Mouse (Mus musculus) limb, embryonic 10.5 days (tissue): ENCODE measurements around the gene Actn1. TPM values are rescaled to one million over a fixed set of nuclear protein-coding genes. Genes with fewer than 3 reads are reported as not detected.
A peak's percentile ranks its signal among the peaks of the same experiment; 100 is the strongest.

ENCODE experiments used
- DNase-seq: peaks from one replicate; pipeline ENCODE4 v3.0.0-alpha.2; 2017; ENCODE audit warnings: low spot score
- H3K27ac ChIP-seq: fragments of 300-500 bp; sonication (generic); 2 replicates; pipeline ENCODE4 v1.5.1; 2016; ENCODE audit warnings: mild to moderate bottlenecking
- H3K27me3 ChIP-seq: fragments of 300-500 bp; sonication (generic); 2 replicates; pipeline ENCODE4 v1.6.1; 2016; ENCODE audit warnings: low read depth, mild to moderate bottlenecking; ENCODE audit not compliant: poor library complexity, severe bottlenecking
- H3K36me3 ChIP-seq: fragments of 300-500 bp; sonication (generic); 2 replicates; pipeline ENCODE4 v1.6.1; 2016; ENCODE audit warnings: mild to moderate bottlenecking, moderate library complexity
- H3K4me1 ChIP-seq: fragments of 300-500 bp; sonication (generic); 2 replicates; pipeline ENCODE4 v1.6.1; 2016
- H3K4me3 ChIP-seq: fragments of 300-500 bp; sonication (generic); 2 replicates; pipeline ENCODE4 v1.5.1; 2016; ENCODE audit warnings: mild to moderate bottlenecking, moderate library complexity
- H3K9me3 ChIP-seq: fragments of 300-500 bp; sonication (generic); replicated peaks from 2 replicates; pipeline ENCODE4 v1.6.1; 2016; ENCODE audit warnings: mild to moderate bottlenecking
- WGBS: fragments of 180-500 bp; shearing (Covaris S2); methylation state at CpG from one replicate; pipeline ENCODE4 v1.1.7; 2016; 5-methylcytosine and 5-hydroxymethylcytosine counted together
- polyA plus RNA-seq: library from polyadenylated mRNA; unstranded; fragments of >200 nt; fragmentation: Nextera tagmentation; extraction: Ambion mirVana; gene quantifications from 2 replicates; pipeline ENCODE4 v1.2.1, GENCODE M21; 2016

Gene Actn1
- polyA plus RNA-seq, 1 experiment from 2014 or later = 48.6 TPM

- Histone ChIP-seq H3K4me1 (peaks cover 14% of the 10 kb centered on the region; the same call in 1 of the 2 replicates), H3K36me3 (peaks cover 100% of the 10 kb centered on the region), H3K9me3 (no peaks in the 10 kb centered on the region), H3K27me3 (no peaks in the 10 kb centered on the region), H3K4me3 (no peak overlapping the region), H3K27ac (no peak overlapping the region)
- whole genome bisulfite sequencing = 76% methylated on average over 5 of the region's 5 CpGs
- no peak for DNase-seq
These were observed 68.4 kb downstream of the Actn1 start for GRCm38 (mm10) chr12:80191806-80192205.

- Histone ChIP-seq H3K9me3 (no peaks in the 10 kb centered on the region), H3K4me3 (no peak overlapping the region), H3K4me1 (peaks cover 14% of the 10 kb centered on the region; the same call in 1 of the 2 replicates), H3K36me3 (peaks cover 100% of the 10 kb centered on the region), H3K27me3 (no peaks in the 10 kb centered on the region), H3K27ac (no peak overlapping the region)
- 74% methylated on average over 6 of the region's 6 CpGs for WGBS
- DNase-seq = no peak
These were observed 68.8 kb downstream of the Actn1 start for GRCm38 (mm10) chr12:80191371-80191770.

- no peak overlapping the region for H3K4me3 ChIP-seq
- H3K27ac ChIP-seq = no peak overlapping the region
- H3K36me3 ChIP-seq = peaks cover 100% of the 10 kb centered on the region
- DNase-seq = no peak
- H3K4me1 ChIP-seq = peaks cover 14% of the 10 kb centered on the region; the same call in 1 of the 2 replicates
- no peaks in the 10 kb centered on the region for H3K27me3 ChIP-seq
- 90% methylated on average over 10 of the region's 10 CpGs for WGBS
- no peaks in the 10 kb centered on the region for H3K9me3 ChIP-seq
These were observed 69.3 kb downstream of the Actn1 start for GRCm38 (mm10) chr12:80190915-80191314.

GRCm38 (mm10) chr12:80184041-80184440 is 76.1 kb downstream of the Actn1 start:
- Histone ChIP-seq H3K9me3 (no peaks in the 10 kb centered on the region), H3K4me1 (no peaks in the 10 kb centered on the region), H3K27ac (no peak overlapping the region), H3K27me3 (no peaks in the 10 kb centered on the region), H3K4me3 (no peak overlapping the region), H3K36me3 (peaks cover 95% of the 10 kb centered on the region)
- WGBS = 94% methylated on average over 5 of the region's 5 CpGs
- DNase-seq = no peak

GRCm38 (mm10) chr12:80181831-80182230 is 78.3 kb downstream of the Actn1 start:
- Histone ChIP-seq H3K27me3 (no peaks in the 10 kb centered on the region), H3K9me3 (no peaks in the 10 kb centered on the region), H3K27ac (no peak overlapping the region), H3K4me1 (no peaks in the 10 kb centered on the region), H3K4me3 (no peak overlapping the region), H3K36me3 (peaks cover 95% of the 10 kb centered on the region)
- WGBS = 89% methylated on average over 2 of the region's 2 CpGs
- DNase-seq = no peak

GRCm38 (mm10) chr12:80178035-80178434 is 82.1 kb downstream of the Actn1 start:
- Histone ChIP-seq H3K27me3 (no peaks in the 10 kb centered on the region), H3K4me3 (no peak overlapping the region), H3K36me3 (peaks cover 97% of the 10 kb centered on the region), H3K9me3 (no peaks in the 10 kb centered on the region), H3K4me1 (no peaks in the 10 kb centered on the region), H3K27ac (no peak overlapping the region)
- 88% methylated on average over 10 of the region's 10 CpGs for WGBS
- DNase-seq = no peak

- DNase-seq = no peak
- no peaks in the 10 kb centered on the region for H3K9me3 ChIP-seq
- no peaks in the 10 kb centered on the region for H3K27me3 ChIP-seq
- H3K36me3 ChIP-seq = peaks cover 80% of the 10 kb centered on the region
- peak overlapping the region; percentile 69 for H3K4me3 ChIP-seq
- H3K27ac ChIP-seq = peak overlapping the region; percentile 50; the same call in 1 of the 2 replicates
- 67% methylated on average over 12 of the region's 12 CpGs for WGBS
- peaks cover 3% of the 10 kb centered on the region; the same call in 1 of the 2 replicates for H3K4me1 ChIP-seq
These were observed 91.4 kb downstream of the Actn1 start for GRCm38 (mm10) chr12:80168736-80169135.

- Histone ChIP-seq H3K4me3 (peak overlapping the region; percentile 69), H3K27ac (peak overlapping the region; percentile 89), H3K4me1 (peaks cover 3% of the 10 kb centered on the region; the same call in 1 of the 2 replicates), H3K9me3 (no peaks in the 10 kb centered on the region), H3K36me3 (peaks cover 75% of the 10 kb centered on the region), H3K27me3 (no peaks in the 10 kb centered on the region)
- DNase-seq = peak; percentile 90
- WGBS = 23% methylated on average over 35 of the region's 35 CpGs
These were observed 91.9 kb downstream of the Actn1 start for GRCm38 (mm10) chr12:80168178-80168686.

- peaks cover 66% of the 10 kb centered on the region for H3K36me3 ChIP-seq
- 95% methylated on average over 3 of the region's 3 CpGs for WGBS
These were observed 92.8 kb downstream of the Actn1 start for GRCm38 (mm10) chr12:80167321-80167720.

GRCm38 (mm10) chr12:80166651-80167050 is 93.5 kb downstream of the Actn1 start:
- H3K4me3 ChIP-seq = no peak overlapping the region
- no peak for DNase-seq
- H3K27ac ChIP-seq = no peak overlapping the region
- peaks cover 60% of the 10 kb centered on the region for H3K36me3 ChIP-seq
- no peaks in the 10 kb centered on the region for H3K27me3 ChIP-seq
- peaks cover 3% of the 10 kb centered on the region; the same call in 1 of the 2 replicates for H3K4me1 ChIP-seq
- H3K9me3 ChIP-seq = no peaks in the 10 kb centered on the region
- 95% methylated on average over 4 of the region's 4 CpGs for WGBS

More at GRCm38 (mm10) chr12:80167321-80167720, 92.8 kb downstream of the Actn1 start:
- peaks cover 3% of the 10 kb centered on the region; the same call in 1 of the 2 replicates for H3K4me1 ChIP-seq
- H3K27me3 ChIP-seq = no peaks in the 10 kb centered on the region
- DNase-seq = no peak
- H3K4me3 ChIP-seq = no peak overlapping the region
- H3K27ac ChIP-seq = no peak overlapping the region
- no peaks in the 10 kb centered on the region for H3K9me3 ChIP-seq

- peaks cover 39% of the 10 kb centered on the region for H3K36me3 ChIP-seq
- no peak overlapping the region for H3K4me3 ChIP-seq
- 92% methylated on average over 8 of the region's 8 CpGs for WGBS
- DNase-seq = no peak
- H3K27me3 ChIP-seq = no peaks in the 10 kb centered on the region
- no peaks in the 10 kb centered on the region for H3K9me3 ChIP-seq
- no peak overlapping the region for H3K27ac ChIP-seq
- H3K4me1 ChIP-seq = peaks cover 3% of the 10 kb centered on the region; the same call in 1 of the 2 replicates
These were observed 95.6 kb downstream of the Actn1 start for GRCm38 (mm10) chr12:80164526-80164925.

GRCm38 (mm10) chr12:80162448-80162847 is 97.7 kb downstream of the Actn1 start:
- Histone ChIP-seq H3K4me3 (no peak overlapping the region), H3K36me3 (peaks cover 26% of the 10 kb centered on the region), H3K4me1 (0 out of 2 replicates have a peak, but pooled peaks cover 3% of the 10 kb centered on the region), H3K9me3 (no peaks in the 10 kb centered on the region), H3K27me3 (no peaks in the 10 kb centered on the region), H3K27ac (no peak overlapping the region)
- DNase-seq = no peak
- 76% methylated on average over 3 of the region's 3 CpGs for WGBS

GRCm38 (mm10) chr12:80157675-80158074 is 102.5 kb downstream of the Actn1 start:
- WGBS = 17% methylated on average over 5 of the region's 5 CpGs
- no peak overlapping the region for H3K27ac ChIP-seq
- H3K9me3 ChIP-seq = no peaks in the 10 kb centered on the region
- H3K4me3 ChIP-seq = no peak overlapping the region
- no peaks in the 10 kb centered on the region for H3K27me3 ChIP-seq
- DNase-seq = no peak
- H3K4me1 ChIP-seq = 0 out of 2 replicates have a peak, but pooled peaks cover 3% of the 10 kb centered on the region
- H3K36me3 ChIP-seq = no peaks in the 10 kb centered on the region
